Mouse (Mus musculus): ENCODE data around the gene Trpm8. TPM values are rescaled to one million over a fixed set of nuclear protein-coding genes. Genes with fewer than 3 reads are reported as not detected.

Trpm8 gene
- polyA plus RNA-seq, 1 experiment, result not detected

GRCm38 (mm10) chr1:88406807-88407198 is 129.3 kb downstream of the Trpm8 start, which contains the start of gene Spp2:
Gene Spp2 (plus strand): TSS chr1:88406961.
- Histone ChIP-seq H3K27ac (ENCODE audit: insufficient read depth, low read length) (no peak within 1 kb of the TSS), H3K27me3 (ENCODE audit: control insufficient read depth, insufficient read depth, low read length) (no peaks in the 10 kb centered on the region), H3K4me1 (ENCODE audit: control insufficient read depth, insufficient read depth, insufficient read length) (no peaks in the 10 kb centered on the region), H3K4me3 (ENCODE audit: extremely low read depth, insufficient read depth, insufficient read length) (no peak within 1 kb of the TSS), H3K36me3 (ENCODE audit: control insufficient read depth, insufficient read depth, low read length) (no peaks in the 10 kb centered on the region)
- WGBS, result 82% methylated on average over 5 of the region's 5 CpGs
- TF ChIP-seq POLR2A (IDR thresholded peaks at IDR 0.05; ENCODE audit: low read depth, low read length), result no peak
- TF ChIP-seq CTCF (IDR thresholded peaks at IDR 0.05; ENCODE audit: extremely low read depth, insufficient read depth, insufficient read length, insufficient replicate concordance), result no peak
- DNase-seq (ENCODE audit: low read depth in 1 of 2, low spot score in 2 of 2), result no peak

GRCm38 (mm10) chr1:88408340-88408739 is 130.9 kb downstream of the Trpm8 start:
- H3K4me3 ChIP-seq (ENCODE audit: extremely low read depth, insufficient read depth, insufficient read length), result no peak overlapping the region
- no peak for TF ChIP-seq CTCF (IDR thresholded peaks at IDR 0.05; ENCODE audit: extremely low read depth, insufficient read depth, insufficient read length, insufficient replicate concordance)
- TF ChIP-seq POLR2A (IDR thresholded peaks at IDR 0.05; ENCODE audit: low read depth, low read length), result no peak

GRCm38 (mm10) chr1:88412013-88412412 is 134.6 kb downstream of the Trpm8 start:
- H3K27ac ChIP-seq (ENCODE audit: insufficient read depth, low read length), result no peak overlapping the region
- H3K27me3 ChIP-seq (ENCODE audit: control insufficient read depth, insufficient read depth, low read length), result no peaks in the 10 kb centered on the region
- H3K36me3 ChIP-seq (ENCODE audit: control insufficient read depth, insufficient read depth, low read length), result no peaks in the 10 kb centered on the region
- no peak overlapping the region for H3K4me3 ChIP-seq (ENCODE audit: extremely low read depth, insufficient read depth, insufficient read length)
- TF ChIP-seq POLR2A (IDR thresholded peaks at IDR 0.05; ENCODE audit: low read depth, low read length), result no peak
- WGBS, result 85% methylated on average over 5 of the region's 5 CpGs
- no peaks in the 10 kb centered on the region for H3K4me1 ChIP-seq (ENCODE audit: control insufficient read depth, insufficient read depth, insufficient read length)
- DNase-seq (ENCODE audit: low read depth in 1 of 2, low spot score in 2 of 2), result no peak

More at GRCm38 (mm10) chr1:88408340-88408739, 130.9 kb downstream of the Trpm8 start:
- no peak for DNase-seq (ENCODE audit: low read depth in 1 of 2, low spot score in 2 of 2)
- H3K27ac ChIP-seq (ENCODE audit: insufficient read depth, low read length), result no peak overlapping the region
- 86% methylated on average over 4 of the region's 4 CpGs for WGBS
- H3K36me3 ChIP-seq (ENCODE audit: control insufficient read depth, insufficient read depth, low read length), result no peaks in the 10 kb centered on the region
- no peaks in the 10 kb centered on the region for H3K4me1 ChIP-seq (ENCODE audit: control insufficient read depth, insufficient read depth, insufficient read length)
- no peaks in the 10 kb centered on the region for H3K27me3 ChIP-seq (ENCODE audit: control insufficient read depth, insufficient read depth, low read length)

- no peak for DNase-seq (ENCODE audit: low read depth in 1 of 2, low spot score in 2 of 2)
- H3K27ac ChIP-seq (ENCODE audit: insufficient read depth, low read length), result no peak overlapping the region
- H3K4me1 ChIP-seq (ENCODE audit: control insufficient read depth, insufficient read depth, insufficient read length), result no peaks in the 10 kb centered on the region
- no peaks in the 10 kb centered on the region for H3K36me3 ChIP-seq (ENCODE audit: control insufficient read depth, insufficient read depth, low read length)
- no peaks in the 10 kb centered on the region for H3K27me3 ChIP-seq (ENCODE audit: control insufficient read depth, insufficient read depth, low read length)
- 74% methylated on average over 2 of the region's 2 CpGs for WGBS
- no peak for TF ChIP-seq POLR2A (IDR thresholded peaks at IDR 0.05; ENCODE audit: low read depth, low read length)
- TF ChIP-seq CTCF (IDR thresholded peaks at IDR 0.05; ENCODE audit: extremely low read depth, insufficient read depth, insufficient read length, insufficient replicate concordance), result no peak
- H3K4me3 ChIP-seq (ENCODE audit: extremely low read depth, insufficient read depth, insufficient read length), result no peak overlapping the region
These were observed 141.5 kb downstream of the Trpm8 start for GRCm38 (mm10) chr1:88418943-88419342.

GRCm38 (mm10) chr1:88422045-88422444 is 144.6 kb downstream of the Trpm8 start:
- no peak overlapping the region for H3K4me3 ChIP-seq (ENCODE audit: extremely low read depth, insufficient read depth, insufficient read length)
- no peak overlapping the region for H3K27ac ChIP-seq (ENCODE audit: insufficient read depth, low read length)
- H3K4me1 ChIP-seq (ENCODE audit: control insufficient read depth, insufficient read depth, insufficient read length), result no peaks in the 10 kb centered on the region
- TF ChIP-seq CTCF (IDR thresholded peaks at IDR 0.05; ENCODE audit: extremely low read depth, insufficient read depth, insufficient read length, insufficient replicate concordance), result no peak
- TF ChIP-seq POLR2A (IDR thresholded peaks at IDR 0.05; ENCODE audit: low read depth, low read length), result no peak
- no peak for DNase-seq (ENCODE audit: low read depth in 1 of 2, low spot score in 2 of 2)
- H3K36me3 ChIP-seq (ENCODE audit: control insufficient read depth, insufficient read depth, low read length), result no peaks in the 10 kb centered on the region
- WGBS, result 89% methylated on average over 10 of the region's 10 CpGs
- H3K27me3 ChIP-seq (ENCODE audit: control insufficient read depth, insufficient read depth, low read length), result no peaks in the 10 kb centered on the region

- no peaks in the 10 kb centered on the region for H3K4me1 ChIP-seq (ENCODE audit: control insufficient read depth, insufficient read depth, insufficient read length)
- no peak overlapping the region for H3K27ac ChIP-seq (ENCODE audit: insufficient read depth, low read length)
- H3K4me3 ChIP-seq (ENCODE audit: extremely low read depth, insufficient read depth, insufficient read length), result no peak overlapping the region
- H3K27me3 ChIP-seq (ENCODE audit: control insufficient read depth, insufficient read depth, low read length), result no peaks in the 10 kb centered on the region
- 76% methylated on average over 7 of the region's 7 CpGs for whole genome bisulfite sequencing
- H3K36me3 ChIP-seq (ENCODE audit: control insufficient read depth, insufficient read depth, low read length), result no peaks in the 10 kb centered on the region
- no peak for DNase-seq (ENCODE audit: low read depth in 1 of 2, low spot score in 2 of 2)
- TF ChIP-seq CTCF (IDR thresholded peaks at IDR 0.05; ENCODE audit: extremely low read depth, insufficient read depth, insufficient read length, insufficient replicate concordance) (no peak), POLR2A (IDR thresholded peaks at IDR 0.05; ENCODE audit: low read depth, low read length) (no peak)
These were observed 145.5 kb downstream of the Trpm8 start for GRCm38 (mm10) chr1:88422846-88423395.

GRCm38 (mm10) chr1:88424602-88425252 is 147.3 kb downstream of the Trpm8 start:
- peak; percentile 30 to 61 for DNase-seq (ENCODE audit: low read depth in 1 of 2, low spot score in 2 of 2)
- TF ChIP-seq CTCF (IDR thresholded peaks at IDR 0.05; ENCODE audit: extremely low read depth, insufficient read depth, insufficient read length, insufficient replicate concordance) (peak; percentile 85; the same call in 1 of the 2 replicates), POLR2A (IDR thresholded peaks at IDR 0.05; ENCODE audit: low read depth, low read length) (no peak)

More at GRCm38 (mm10) chr1:88424602-88425252, 147.3 kb downstream of the Trpm8 start:
- Histone ChIP-seq H3K4me1 (ENCODE audit: control insufficient read depth, insufficient read depth, insufficient read length) (no peaks in the 10 kb centered on the region), H3K27ac (ENCODE audit: insufficient read depth, low read length) (no peak overlapping the region), H3K36me3 (ENCODE audit: control insufficient read depth, insufficient read depth, low read length) (no peaks in the 10 kb centered on the region), H3K27me3 (ENCODE audit: control insufficient read depth, insufficient read depth, low read length) (no peaks in the 10 kb centered on the region), H3K4me3 (ENCODE audit: extremely low read depth, insufficient read depth, insufficient read length) (no peak overlapping the region)
- WGBS, result 27% methylated on average over 8 of the region's 8 CpGs

All from spleen, adult 2 months (tissue).